Mouse (Mus musculus) brain, embryonic 14.5 days (tissue): Measurements from ENCODE around the gene Ttc39d. TPM values are rescaled to one million over a fixed set of nuclear protein-coding genes. Genes with fewer than 3 reads are reported as not detected.

ENCODE experiments used
- DNase-seq: peaks from one replicate; pipeline ENCODE4 v3.0.0-alpha.2; 2011; ENCODE audit warnings: low read depth
- CTCF ChIP-seq: fragments of 200-500 bp; IDR thresholded peaks from 2 replicates; pipeline ENCODE4 v1.5.1; 2012; ENCODE audit warnings: inconsistent platforms, mild to moderate bottlenecking, moderate library complexity, borderline replicate concordance; ENCODE audit not compliant: insufficient read depth, insufficient read length; ENCODE audit errors: extremely low read depth
- POLR2A ChIP-seq: fragments of 200-500 bp; IDR thresholded peaks from 2 replicates; pipeline ENCODE4 v1.6.1; 2012; ENCODE audit warnings: mild to moderate bottlenecking, inconsistent platforms, borderline replicate concordance; ENCODE audit not compliant: poor library complexity, insufficient read depth, insufficient read length, severe bottlenecking; ENCODE audit errors: extremely low read depth
- polyA plus RNA-seq: library from polyadenylated mRNA; depleted of rRNA; stranded (reverse); fragments of >200 nt; gene quantifications from 2 replicates; pipeline ENCODE4 v1.2.3, GENCODE M21; 2012; rRNA removed

The Ttc39d gene
- polyA plus RNA-seq, 1 experiment: 0.05 TPM

GRCm38 (mm10) chr17:80252757-80253525 is 45.7 kb downstream of the Ttc39d start:
- no peak for TF ChIP-seq POLR2A
- TF ChIP-seq CTCF: no peak
- DNase-seq: no peak

- no peak for TF ChIP-seq POLR2A
- no peak for DNase-seq
Measured at GRCm38 (mm10) chr17:80254421-80254820, 47.2 kb downstream of the Ttc39d start.

DNA sequence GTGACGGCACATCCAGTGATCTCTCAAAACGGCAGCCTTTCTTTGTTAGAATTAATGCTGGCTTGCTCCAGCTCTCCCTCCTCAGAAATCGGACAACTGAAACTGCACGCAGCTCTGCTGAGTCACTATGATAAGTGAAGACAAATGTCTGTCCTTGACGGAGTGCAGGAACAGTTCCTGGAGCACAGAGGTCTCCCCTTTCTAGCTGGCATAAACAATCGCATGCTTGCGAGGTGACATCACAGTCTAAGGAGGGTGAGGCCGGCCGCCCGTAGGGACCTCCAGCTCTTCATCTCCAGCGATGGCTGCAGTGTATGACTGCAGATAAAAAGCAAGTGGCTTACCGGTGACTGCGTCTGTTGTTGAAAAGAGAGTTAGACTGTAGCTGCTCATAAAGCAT is 47.9 kb downstream of the Ttc39d start:
- peak; percentile 15 for DNase-seq
- no peak for TF ChIP-seq CTCF
- no peak for TF ChIP-seq POLR2A

GRCm38 (mm10) chr17:80267065-80267464 is 59.8 kb downstream of the Ttc39d start:
- DNase-seq: no peak
- TF ChIP-seq POLR2A (no peak), CTCF (no peak)

Other genes with a start within 250 kb of the Ttc39d start
- 81.9 and 85.7 TPM in 2 replicates for gene Hnrnpll, start 145.1 kb upstream of the Ttc39d start, polyA plus RNA-seq
- gene Galm, start 80.0 kb upstream of the Ttc39d start, polyA plus RNA-seq: 2.3 and 2.4 TPM in 2 replicates
- 326 and 421 TPM in 2 replicates for gene Srsf7, start 153 bp upstream of the Ttc39d start, polyA plus RNA-seq
- 9.7 and 12.5 TPM in 2 replicates for gene Gemin6, start 17.0 kb downstream of the Ttc39d start, polyA plus RNA-seq
- gene Morn2, start 82.7 kb downstream of the Ttc39d start, polyA plus RNA-seq: 16.0 and 25.6 TPM in 2 replicates
- 65.0 and 69.8 TPM in 2 replicates for gene Dhx57, start 83.0 kb downstream of the Ttc39d start, polyA plus RNA-seq
- 1.9 and 3.1 TPM in 2 replicates for gene Arhgef33, start 99.9 kb downstream of the Ttc39d start, polyA plus RNA-seq
- gene Gm10190, start 166.1 kb downstream of the Ttc39d start, polyA plus RNA-seq: 0.93 and 2.3 TPM in 2 replicates